ENCODE assay signal across 10 mouse cellular contexts in the genomic region with DNA sequence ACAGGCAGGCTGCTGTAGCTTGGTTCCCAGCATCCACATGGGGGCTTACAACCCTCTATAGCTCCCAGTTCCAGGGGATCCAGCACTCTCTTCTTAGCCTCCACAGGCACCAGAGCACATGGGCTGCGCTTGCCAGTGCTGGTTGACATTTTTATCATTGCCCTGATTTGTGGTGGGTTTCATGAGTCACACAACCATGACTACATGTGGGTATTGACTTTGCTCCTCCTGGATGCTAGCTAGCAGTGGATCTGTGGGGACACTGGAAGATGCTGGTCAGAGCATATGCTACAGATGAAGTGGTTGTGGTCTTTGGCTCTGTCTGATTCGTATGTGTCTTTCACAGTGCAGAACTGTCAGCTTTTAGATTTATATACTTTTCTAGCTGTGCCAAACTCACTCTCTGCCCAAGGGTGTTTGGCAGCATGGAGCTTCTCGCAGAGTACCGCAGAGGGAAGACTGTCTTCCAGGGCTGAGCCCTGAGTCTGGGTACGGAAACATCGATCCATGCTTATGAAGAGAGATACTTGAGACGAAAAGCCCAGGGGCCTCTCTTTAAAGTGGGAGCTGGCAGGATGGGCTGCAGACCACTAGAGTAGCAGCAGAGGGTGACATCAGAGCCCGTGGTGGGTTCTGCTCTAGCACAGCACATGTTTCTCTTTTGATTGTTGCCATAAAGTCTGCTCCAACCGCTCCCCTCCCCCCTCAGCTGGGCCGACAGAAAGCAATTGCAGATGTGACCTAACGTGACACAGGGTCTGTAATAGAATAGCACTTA.
DNase-seq lines count a peak whose midpoint lies in the region; ATAC-seq lines count a peak whose summit lies in the region.
"Had no signal": no experiment of that assay in that cellular context is flagged by ENCODE, and none has a peak within 500 bp of the region (broad histone marks: within the 10 kb centered on the region; RNA-seq: fewer than 3 reads in every experiment).

No protein-coding gene starts in this region.

- no peaks in the 10 kb centered on the region for H3K9me3 ChIP-seq in heart, embryonic 11.5 days (replicated peaks; ENCODE audit: control insufficient read depth, low read length)
- no peaks in the 10 kb centered on the region for H3K9me3 ChIP-seq in midbrain, embryonic 11.5 days (ENCODE audit: control insufficient read depth, low read length)
- H3K9me3 ChIP-seq: heart, embryonic 15.5 days had no signal

- DNase-seq in heart, adult 9 months (ENCODE audit: low spot score in 2 of 2): no peak
- peak; percentile 6 for DNase-seq in thymus, postnatal 25 days
- DNase-seq in thymus, adult 18-20 months: no peak
- DNase-seq in forelimb bud, embryonic 11.5 days (ENCODE audit: low read depth, low spot score): peak; percentile 85
- DNase-seq in cerebellum, postnatal 4 days (ENCODE audit: low spot score in 2 of 2): no peak
- DNase-seq in midbrain, embryonic 11.5 days (ENCODE audit: low spot score, missing footprints): no peak
- DNase-seq: kidney, postnatal 10 days; midbrain, embryonic 14.5 days had no signal

- H3K4me2 ChIP-seq in heart, embryonic 11.5 days: no peak overlapping the region
- H3K4me2 ChIP-seq in midbrain, embryonic 11.5 days: no peak overlapping the region
- H3K4me2 ChIP-seq: heart, embryonic 15.5 days had no signal

- H3K4me1 ChIP-seq in heart, embryonic 11.5 days (ENCODE audit: control insufficient read depth, insufficient read depth, low read length): peaks cover 14% of the 10 kb centered on the region
- peaks cover 3% of the 10 kb centered on the region; the same call in 1 of the 2 replicates for H3K4me1 ChIP-seq in midbrain, embryonic 11.5 days (ENCODE audit: control insufficient read depth, insufficient read depth, low read length)

- H3K27ac ChIP-seq in heart, embryonic 11.5 days (ENCODE audit: low read depth, low read length): peak overlapping the region; percentile 57; the same call in 1 of the 2 replicates
- no peak overlapping the region for H3K27ac ChIP-seq in midbrain, embryonic 11.5 days (ENCODE audit: low read depth, low read length)

- peaks cover 7% of the 10 kb centered on the region for H3K36me3 ChIP-seq in heart, embryonic 11.5 days (ENCODE audit: control insufficient read depth, insufficient read depth, low read length)
- no peaks in the 10 kb centered on the region for H3K36me3 ChIP-seq in midbrain, embryonic 11.5 days (ENCODE audit: control insufficient read depth, insufficient read depth, low read length)

- peak overlapping the region; percentile 30; the same call in 1 of the 2 replicates for H3K9ac ChIP-seq in heart, embryonic 11.5 days (ENCODE audit: low read depth, low read length)
- H3K9ac ChIP-seq in midbrain, embryonic 11.5 days (ENCODE audit: low read length): no peak overlapping the region
- H3K9ac ChIP-seq: heart, embryonic 15.5 days had no signal

- ATAC-seq in heart, embryonic 11.5 days (replicated peaks; ENCODE audit: insufficient number of reproducible peaks, low FRiP score, low TSS enrichment): no peak
- no peak for ATAC-seq in midbrain, embryonic 11.5 days (ENCODE audit: low FRiP score)

- 51% methylated on average over 11 of the region's 11 CpGs for WGBS in heart, embryonic 11.5 days (ENCODE audit: insufficient replicate concordance)
- 72% methylated on average over 11 of the region's 11 CpGs for WGBS in midbrain, embryonic 11.5 days

- no peaks in the 10 kb centered on the region for H3K27me3 ChIP-seq in heart, embryonic 11.5 days (ENCODE audit: control insufficient read depth, insufficient read depth, low read length)
- no peaks in the 10 kb centered on the region for H3K27me3 ChIP-seq in midbrain, embryonic 11.5 days (ENCODE audit: control insufficient read depth, insufficient read depth, low read length)
- H3K27me3 ChIP-seq: heart, embryonic 15.5 days had no signal

- no peak overlapping the region for H3K4me3 ChIP-seq in heart, embryonic 11.5 days (ENCODE audit: low read depth, low read length)
- H3K4me3 ChIP-seq in midbrain, embryonic 11.5 days (ENCODE audit: low read depth, low read length): no peak overlapping the region
- H3K4me3 ChIP-seq: heart, embryonic 15.5 days had no signal

Comparison
In these comparisons a context has a peak if more than half of its experiments do, and no peak if none do; other contexts are left out.
1. DNase-seq: peak in thymus, postnatal 25 days (single experiment) and forelimb bud, embryonic 11.5 days (single experiment); none in heart, adult 9 months (0 of 2), thymus, adult 18-20 months (0 of 2), cerebellum, postnatal 4 days (0 of 2) and midbrain, embryonic 11.5 days (single experiment).